Mouse (Mus musculus) ovary, postnatal 36 days (tissue): Measurements from ENCODE around the gene Hao2.

ENCODE experiments used
- DNase-seq: peaks from one replicate; pipeline ENCODE4 v3.0.0; 2022; ENCODE audit warnings: low spot score, mixed read lengths

Hao2 gene

DNA sequence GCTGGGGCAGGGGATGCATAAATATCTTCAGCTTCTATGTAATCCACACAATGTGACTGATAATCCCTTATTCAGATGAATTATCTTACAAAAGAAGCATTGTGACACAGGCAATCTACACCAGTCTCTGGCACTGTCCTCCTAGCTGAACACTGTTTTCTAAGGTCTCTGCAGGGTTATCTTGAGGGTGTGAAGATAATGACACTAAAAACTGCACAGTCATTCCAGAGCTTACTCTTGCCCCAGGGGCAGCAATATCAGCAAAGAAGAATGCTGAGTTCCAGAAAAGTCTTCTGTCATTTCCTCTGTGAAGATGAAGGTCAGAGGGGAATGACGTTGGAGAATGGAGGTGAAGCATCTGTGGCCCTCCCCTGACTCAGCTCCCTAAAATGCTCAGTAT, 36.1 kb downstream of the Hao2 start:
- no peak for DNase-seq

DNA sequence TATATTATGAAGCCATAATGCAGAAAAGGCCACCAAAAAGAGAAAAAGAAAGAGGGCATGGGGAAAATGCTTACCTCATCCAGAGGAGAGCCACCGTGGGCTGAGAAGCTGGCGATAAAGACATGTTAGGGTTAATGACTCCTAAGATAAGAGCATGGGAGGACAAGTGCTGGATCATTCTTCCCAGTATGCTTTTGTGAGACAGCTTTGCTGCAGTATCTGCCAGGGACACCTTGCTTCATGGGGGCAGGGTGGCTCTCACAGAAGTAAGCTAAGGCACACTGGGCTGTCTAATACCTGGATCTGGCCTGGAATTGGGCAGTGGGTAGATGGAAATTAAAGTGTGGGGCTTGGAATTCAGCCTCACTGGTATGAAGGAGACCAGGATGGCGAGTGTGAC, 37.9 kb downstream of the Hao2 start:
- no peak for DNase-seq

DNA sequence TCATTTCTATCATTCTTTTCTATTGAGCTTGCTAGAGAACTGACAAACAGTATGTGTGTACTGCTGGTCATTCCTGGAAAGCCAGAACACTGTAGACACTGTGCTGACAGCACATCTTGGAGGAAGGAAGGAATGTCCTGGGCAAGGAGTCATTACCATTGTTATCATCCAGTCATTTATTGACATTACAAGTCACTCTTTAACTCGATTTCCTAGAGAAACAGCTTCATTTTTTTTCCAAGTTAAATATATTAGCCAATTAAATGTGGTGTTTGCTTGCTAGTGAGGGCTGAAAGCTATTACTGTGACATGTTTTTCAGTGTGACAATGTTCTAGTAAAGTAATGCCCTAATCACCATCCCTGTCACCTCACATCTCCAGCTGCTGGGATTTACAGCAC, 39.4 kb downstream of the Hao2 start:
- DNase-seq, result no peak

DNA sequence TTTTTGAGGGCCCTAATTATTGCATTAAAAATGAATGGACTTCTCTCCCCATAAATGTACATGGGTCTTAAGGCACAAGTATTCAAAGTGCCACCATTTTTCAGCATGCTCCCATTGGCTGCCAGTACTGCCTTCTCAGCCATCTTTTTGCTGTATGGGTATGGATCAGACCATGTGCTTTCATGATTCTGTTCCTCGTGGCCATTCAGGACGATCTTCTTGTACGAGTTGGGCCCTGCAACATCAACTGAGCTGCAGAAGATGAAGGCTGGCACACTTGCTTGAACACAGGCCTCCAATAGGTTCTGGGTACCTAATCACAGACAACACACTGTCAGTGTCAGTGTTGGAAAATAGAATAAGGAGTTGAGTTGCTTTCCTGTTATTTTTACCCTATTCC, 40.0 kb downstream of the Hao2 start:
- DNase-seq, result no peak

DNA sequence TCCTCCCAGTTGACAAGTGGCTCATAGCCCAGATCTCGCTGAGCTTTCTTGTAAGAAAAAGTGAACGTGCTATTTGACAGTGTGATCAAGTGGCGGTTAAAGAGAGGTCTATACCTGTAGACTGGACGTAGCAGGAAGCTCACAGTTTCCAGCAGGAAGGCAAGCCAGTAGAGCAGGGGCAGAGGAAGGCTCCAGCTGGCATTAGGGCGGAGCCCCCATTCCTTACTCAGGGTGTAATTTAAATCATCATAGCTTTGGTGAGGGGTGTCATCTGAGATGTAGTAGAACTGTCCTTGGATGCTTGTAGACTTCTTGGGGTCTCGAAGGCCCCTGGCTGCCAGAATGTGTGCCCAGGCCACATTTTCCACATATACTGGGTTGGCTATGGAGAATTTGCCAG, 40.4 kb downstream of the Hao2 start:
- no peak for DNase-seq

DNA sequence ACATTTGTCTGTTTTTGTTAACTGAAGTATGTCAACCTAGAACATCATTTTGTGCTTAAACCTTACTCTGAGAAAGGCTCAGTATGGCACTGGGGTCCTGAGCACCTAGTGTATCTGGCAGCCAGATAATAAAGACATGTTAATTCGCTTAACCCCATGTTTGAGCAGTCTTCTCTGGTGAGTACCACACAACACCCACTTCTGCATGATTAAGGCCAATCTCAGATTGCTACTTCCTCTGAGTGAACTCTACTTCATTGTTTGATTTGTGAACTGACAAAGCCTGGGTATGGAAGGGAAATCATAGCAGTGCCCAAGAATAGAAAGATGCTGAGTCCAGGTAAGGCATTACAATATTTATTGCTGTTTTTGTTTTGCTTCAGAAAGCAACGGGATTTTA, 41.2 kb downstream of the Hao2 start:
- DNase-seq, result no peak

DNA sequence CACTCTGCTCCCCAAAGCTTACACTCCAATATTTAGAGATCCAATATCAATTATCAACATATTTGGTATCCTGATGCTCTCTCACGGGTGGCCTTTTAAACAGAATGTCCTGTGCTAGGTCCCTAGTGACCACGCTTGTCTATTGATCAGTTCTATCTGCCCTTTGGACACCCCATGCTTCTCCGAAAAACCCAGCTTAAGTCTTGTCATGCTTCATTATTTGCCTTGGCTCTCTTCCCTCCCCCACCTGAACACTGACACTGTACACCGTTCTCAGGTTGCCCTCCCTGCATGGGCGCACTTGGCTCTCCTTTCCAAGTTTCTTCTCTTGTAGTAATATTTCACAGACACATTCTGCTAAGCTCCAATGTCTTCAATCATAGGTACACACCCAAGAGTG, 42.8 kb downstream of the Hao2 start:
- DNase-seq, result no peak

DNA sequence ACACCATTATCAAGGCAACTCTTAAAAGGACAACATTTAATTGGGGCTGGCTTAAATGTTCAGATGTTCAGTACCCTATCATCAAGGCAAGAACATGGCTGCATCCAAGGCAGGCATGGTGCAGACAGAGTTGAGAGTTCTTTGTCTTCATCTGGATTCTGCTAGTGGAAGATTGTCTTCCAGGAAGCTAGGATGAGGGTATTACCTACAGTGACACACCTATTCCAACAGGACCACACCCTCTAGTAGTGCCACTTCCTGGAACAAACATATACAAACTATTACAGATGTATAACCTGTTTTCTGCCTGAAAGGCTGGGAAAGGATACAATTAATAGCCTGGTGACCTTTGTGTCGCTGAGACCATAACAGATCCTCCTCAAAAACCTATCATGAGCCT, 44.1 kb downstream of the Hao2 start:
- no peak for DNase-seq
